Mouse (Mus musculus): Measurements from ENCODE around the gene Rfx2. TPM values are rescaled to one million over a fixed set of nuclear protein-coding genes. Genes with fewer than 3 reads are reported as not detected.

Gene Rfx2
- polyA plus RNA-seq, 1 experiment: 13.6 TPM

DNA sequence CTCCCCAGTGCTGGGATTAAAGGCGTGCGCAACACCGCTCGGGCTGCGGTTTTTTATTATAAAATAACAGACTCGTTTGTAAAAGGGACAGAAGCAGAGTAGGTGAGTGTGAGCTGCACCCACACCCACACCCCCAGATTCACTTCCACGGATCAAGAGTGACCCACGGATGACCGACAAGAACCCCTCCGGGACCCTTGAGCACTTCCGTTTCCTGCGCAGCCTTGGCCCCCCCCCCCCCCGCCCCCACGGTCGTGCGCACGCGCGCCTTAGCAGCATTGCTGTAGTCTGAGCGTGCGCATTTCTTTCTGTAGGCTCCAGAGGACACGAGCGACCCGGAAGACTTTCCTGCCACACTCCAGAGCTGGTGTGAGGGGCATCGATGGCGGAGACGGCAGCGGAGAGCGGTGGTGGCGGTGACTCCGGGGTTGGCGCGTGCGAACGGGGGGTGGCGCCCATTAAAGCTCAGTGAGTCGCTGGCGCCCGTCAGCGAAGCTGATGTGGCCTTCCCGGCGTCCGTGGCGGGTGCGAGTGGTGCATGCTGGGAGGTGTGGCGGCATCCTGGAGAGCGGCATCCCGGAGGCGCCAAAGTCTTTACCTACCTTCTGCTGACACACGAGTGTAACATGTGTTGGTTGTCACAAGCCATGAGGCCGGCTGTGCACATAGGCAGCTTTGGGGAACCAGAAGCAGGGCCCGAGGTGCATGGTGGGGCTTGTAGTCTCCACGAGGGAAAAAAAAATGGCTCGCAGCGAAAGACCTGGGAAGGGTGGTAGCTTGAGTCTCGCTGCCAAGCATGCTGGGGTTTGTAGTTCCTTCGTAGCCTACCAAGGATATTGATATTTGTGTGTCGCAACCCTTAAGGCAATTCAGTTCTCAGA lies 66.1 kb downstream of the Rfx2 start, which contains the start of gene Dus3l:
Dus3l (plus strand) TSS at position 284 of the 881 bp plus-strand sequence.
- Histone ChIP-seq H3K27me3 (ENCODE audit: control insufficient read depth, insufficient read depth, low read length) (no peaks in the 10 kb centered on the region), H3K4me1 (ENCODE audit: control insufficient read depth, insufficient read depth, insufficient read length) (peaks cover 17% of the 10 kb centered on the region), H3K27ac (ENCODE audit: insufficient read depth, low read length) (peak within 1 kb of the TSS; percentile 98), H3K36me3 (ENCODE audit: control insufficient read depth, insufficient read depth, low read length) (peaks cover 23% of the 10 kb centered on the region), H3K4me3 (ENCODE audit: extremely low read depth, insufficient read depth, insufficient read length) (peak within 1 kb of the TSS; percentile 85)
- under 1% methylated on average over 58 of the region's 58 CpGs for WGBS
- TF ChIP-seq POLR2A (IDR thresholded peaks at IDR 0.05; ENCODE audit: low read depth, low read length) (peak; percentile 58), CTCF (IDR thresholded peaks at IDR 0.05; ENCODE audit: extremely low read depth, insufficient read depth, insufficient read length, insufficient replicate concordance) (no peak)
- peak; percentile 81 to 84 for DNase-seq (ENCODE audit: low read depth in 1 of 2, low spot score in 2 of 2)

DNA sequence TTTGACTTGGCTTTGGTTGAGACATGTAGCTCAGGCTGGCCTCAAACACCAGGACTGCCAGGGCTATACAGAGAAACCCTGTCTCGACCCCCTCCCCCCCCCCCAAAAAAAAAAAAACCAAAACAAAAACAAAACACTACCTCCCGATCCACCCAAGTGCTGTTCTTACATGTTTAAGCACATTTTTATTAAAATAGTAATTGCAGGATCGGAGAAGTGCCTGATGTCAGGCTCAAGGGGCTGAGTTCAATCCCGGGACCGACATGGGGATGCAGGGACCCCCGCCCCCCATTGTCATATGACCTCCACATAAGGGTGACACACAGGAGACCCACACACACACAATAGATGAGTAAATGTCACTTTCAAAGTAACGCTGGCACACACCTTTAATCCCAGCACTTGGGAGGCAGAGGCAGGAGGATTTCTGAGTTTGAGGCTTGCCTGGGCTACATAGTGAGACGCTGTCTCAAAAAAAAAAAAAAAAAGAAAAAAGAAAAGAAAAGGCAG lies 67.0 kb downstream of the Rfx2 start:
- H3K36me3 ChIP-seq (ENCODE audit: control insufficient read depth, insufficient read depth, low read length): peaks cover 16% of the 10 kb centered on the region
- H3K4me3 ChIP-seq (ENCODE audit: extremely low read depth, insufficient read depth, insufficient read length): no peak overlapping the region
- H3K27ac ChIP-seq (ENCODE audit: insufficient read depth, low read length): peak overlapping the region; percentile 85; the same call in 1 of the 2 replicates
- no peaks in the 10 kb centered on the region for H3K27me3 ChIP-seq (ENCODE audit: control insufficient read depth, insufficient read depth, low read length)
- 73% methylated on average over 8 of the region's 8 CpGs for WGBS
- TF ChIP-seq CTCF (IDR thresholded peaks at IDR 0.05; ENCODE audit: extremely low read depth, insufficient read depth, insufficient read length, insufficient replicate concordance) (no peak), POLR2A (IDR thresholded peaks at IDR 0.05; ENCODE audit: low read depth, low read length) (no peak)
- H3K4me1 ChIP-seq (ENCODE audit: control insufficient read depth, insufficient read depth, insufficient read length): peaks cover 17% of the 10 kb centered on the region
- DNase-seq (ENCODE audit: low read depth in 1 of 2, low spot score in 2 of 2): no peak

DNA sequence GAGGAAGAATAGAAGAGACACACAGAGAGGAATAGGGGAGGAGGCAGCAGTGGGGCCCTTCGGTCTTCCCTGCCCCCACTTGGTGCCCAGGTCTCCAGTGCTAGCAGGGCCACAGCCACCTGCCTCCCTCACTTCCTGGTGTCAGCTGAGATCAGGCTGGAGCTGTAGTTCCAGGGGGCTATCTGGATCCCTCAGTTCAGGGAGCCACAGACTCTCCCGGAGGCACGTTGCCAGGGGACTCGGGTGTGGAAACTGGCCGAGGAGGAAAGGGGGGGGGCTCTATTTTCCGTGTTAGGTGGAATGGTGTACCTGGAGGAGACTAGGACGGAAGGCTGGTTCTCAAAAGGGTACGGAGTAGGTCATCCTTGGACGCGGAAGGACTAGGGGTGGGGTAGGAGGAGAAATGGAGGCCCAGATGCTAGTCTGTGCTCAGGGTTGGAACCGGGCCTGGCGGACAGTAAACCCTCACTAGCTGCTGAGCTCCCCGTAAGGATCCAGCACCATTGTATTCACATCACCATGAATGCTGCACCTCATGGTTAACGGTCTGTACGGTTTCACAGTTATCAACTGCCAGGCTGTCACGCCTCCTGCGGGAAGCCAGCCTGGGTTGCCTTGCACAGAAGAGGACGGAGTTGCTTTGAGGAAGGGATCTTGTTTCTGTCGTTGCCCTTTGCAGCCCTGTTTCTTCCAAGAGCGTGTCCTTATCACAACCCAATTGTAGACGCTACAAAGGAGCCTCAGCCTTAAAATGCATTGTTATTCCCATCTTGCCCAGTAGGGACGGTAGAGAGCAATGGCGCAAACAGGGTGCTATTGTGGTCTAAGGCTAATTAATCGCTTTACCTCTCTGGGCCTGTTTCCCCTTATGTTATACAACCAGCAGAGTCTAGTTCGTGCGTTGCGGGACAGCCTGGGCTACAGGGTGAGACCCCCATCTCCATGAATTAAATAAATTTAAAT lies 67.8 kb downstream of the Rfx2 start:
- 53% methylated on average over 27 of the region's 27 CpGs for whole genome bisulfite sequencing
- Histone ChIP-seq H3K27ac (ENCODE audit: insufficient read depth, low read length) (no peak overlapping the region), H3K4me1 (ENCODE audit: control insufficient read depth, insufficient read depth, insufficient read length) (peaks cover 17% of the 10 kb centered on the region), H3K27me3 (ENCODE audit: control insufficient read depth, insufficient read depth, low read length) (no peaks in the 10 kb centered on the region), H3K36me3 (ENCODE audit: control insufficient read depth, insufficient read depth, low read length) (peaks cover 10% of the 10 kb centered on the region), H3K4me3 (ENCODE audit: extremely low read depth, insufficient read depth, insufficient read length) (no peak overlapping the region)
- TF ChIP-seq POLR2A (IDR thresholded peaks at IDR 0.05; ENCODE audit: low read depth, low read length) (no peak), CTCF (IDR thresholded peaks at IDR 0.05; ENCODE audit: extremely low read depth, insufficient read depth, insufficient read length, insufficient replicate concordance) (peak; percentile 60; the same call in 1 of the 2 replicates)
- DNase-seq (ENCODE audit: low read depth in 1 of 2, low spot score in 2 of 2): peak; percentile 57 to 61

DNA sequence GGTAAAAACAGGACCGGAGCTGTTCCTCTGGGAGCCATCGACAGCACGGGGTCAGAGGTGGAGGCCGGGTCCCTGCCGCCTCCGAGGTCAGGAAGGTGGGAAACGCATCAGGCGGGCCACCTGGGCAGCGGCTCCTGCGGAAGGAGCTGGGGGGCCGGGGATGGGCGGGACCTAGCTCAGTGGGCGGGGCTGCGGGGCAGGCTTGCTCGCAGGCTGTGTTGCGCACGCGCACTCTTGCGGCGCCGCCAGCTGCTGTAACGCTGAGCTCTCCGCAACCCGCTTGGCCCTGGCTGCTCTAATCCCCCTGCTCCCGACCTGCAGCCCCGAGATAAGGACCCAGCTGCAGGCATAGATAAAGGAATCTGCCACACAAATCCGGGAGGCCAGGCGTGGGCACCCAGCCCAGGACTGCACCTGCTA lies 68.8 kb downstream of the Rfx2 start:
- peak; percentile 29; the same call in 1 of the 2 replicates for TF ChIP-seq POLR2A (IDR thresholded peaks at IDR 0.05; ENCODE audit: low read depth, low read length)
- TF ChIP-seq CTCF (IDR thresholded peaks at IDR 0.05; ENCODE audit: extremely low read depth, insufficient read depth, insufficient read length, insufficient replicate concordance): no peak

DNA sequence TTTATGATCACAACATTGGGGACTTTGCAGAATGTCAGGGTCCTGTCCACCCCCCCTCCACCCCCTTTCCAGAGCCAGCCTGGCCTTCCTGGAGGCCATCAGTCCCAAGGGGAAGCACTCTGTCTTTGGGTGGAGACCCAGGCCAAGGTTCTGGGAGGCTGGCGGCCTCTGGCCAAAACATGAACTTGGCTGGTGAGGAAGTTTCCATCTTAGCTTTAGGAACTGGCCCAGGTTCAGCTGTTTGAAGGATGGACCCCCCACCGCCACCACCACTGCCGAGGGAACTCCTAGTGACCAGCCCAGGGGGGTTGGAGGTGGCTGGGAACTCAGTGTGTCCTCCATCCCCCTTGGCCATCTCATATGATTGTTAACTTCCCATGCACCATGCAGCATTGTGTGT lies 69.7 kb downstream of the Rfx2 start:
- H3K4me3 ChIP-seq (ENCODE audit: extremely low read depth, insufficient read depth, insufficient read length): no peak overlapping the region
- no peak overlapping the region for H3K27ac ChIP-seq (ENCODE audit: insufficient read depth, low read length)
- WGBS: 80% methylated on average over 3 of the region's 3 CpGs
- DNase-seq (ENCODE audit: low read depth in 1 of 2, low spot score in 2 of 2): no peak
- peaks cover 9% of the 10 kb centered on the region for H3K27me3 ChIP-seq (ENCODE audit: control insufficient read depth, insufficient read depth, low read length)
- H3K36me3 ChIP-seq (ENCODE audit: control insufficient read depth, insufficient read depth, low read length): no peaks in the 10 kb centered on the region
- TF ChIP-seq POLR2A (IDR thresholded peaks at IDR 0.05; ENCODE audit: low read depth, low read length) (no peak), CTCF (IDR thresholded peaks at IDR 0.05; ENCODE audit: extremely low read depth, insufficient read depth, insufficient read length, insufficient replicate concordance) (no peak)
- H3K4me1 ChIP-seq (ENCODE audit: control insufficient read depth, insufficient read depth, insufficient read length): peaks cover 26% of the 10 kb centered on the region

More for the DNA sequence above, 68.8 kb downstream of the Rfx2 start:
- under 1% methylated on average over 27 of the region's 28 CpGs for WGBS
- H3K27ac ChIP-seq (ENCODE audit: insufficient read depth, low read length): peak overlapping the region; percentile 71; the same call in 1 of the 2 replicates
- H3K4me1 ChIP-seq (ENCODE audit: control insufficient read depth, insufficient read depth, insufficient read length): peaks cover 23% of the 10 kb centered on the region
- peak overlapping the region; percentile 67 for H3K4me3 ChIP-seq (ENCODE audit: extremely low read depth, insufficient read depth, insufficient read length)
- H3K36me3 ChIP-seq (ENCODE audit: control insufficient read depth, insufficient read depth, low read length): peaks cover 5% of the 10 kb centered on the region; the same call in 1 of the 2 replicates
- H3K27me3 ChIP-seq (ENCODE audit: control insufficient read depth, insufficient read depth, low read length): peaks cover 4% of the 10 kb centered on the region
- DNase-seq (ENCODE audit: low read depth in 1 of 2, low spot score in 2 of 2): peak; percentile 75 to 89

DNA sequence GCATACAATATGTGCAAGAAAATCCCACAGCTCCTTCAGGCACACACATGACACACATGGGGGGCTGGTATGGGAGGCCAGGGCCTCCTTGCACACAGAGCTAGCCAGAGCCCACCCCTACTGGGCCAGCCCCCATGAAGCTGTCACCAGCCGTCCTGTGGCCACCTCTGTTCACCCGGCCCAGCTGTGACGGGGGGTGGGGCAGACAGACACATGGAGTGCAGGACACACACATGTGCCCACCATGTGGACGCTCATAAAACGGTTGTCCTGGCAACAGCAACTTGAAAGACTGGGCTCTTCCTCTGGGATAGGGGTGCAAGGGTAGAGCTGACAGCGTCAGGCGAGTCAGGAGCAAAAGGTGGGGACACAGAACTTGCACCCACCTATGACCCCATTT lies 71.6 kb downstream of the Rfx2 start:
- Histone ChIP-seq H3K27me3 (ENCODE audit: control insufficient read depth, insufficient read depth, low read length) (peaks cover 14% of the 10 kb centered on the region), H3K36me3 (ENCODE audit: control insufficient read depth, insufficient read depth, low read length) (no peaks in the 10 kb centered on the region), H3K4me3 (ENCODE audit: extremely low read depth, insufficient read depth, insufficient read length) (no peak overlapping the region), H3K4me1 (ENCODE audit: control insufficient read depth, insufficient read depth, insufficient read length) (peaks cover 21% of the 10 kb centered on the region), H3K27ac (ENCODE audit: insufficient read depth, low read length) (no peak overlapping the region)
- no peak for TF ChIP-seq POLR2A (IDR thresholded peaks at IDR 0.05; ENCODE audit: low read depth, low read length)
- no peak for TF ChIP-seq CTCF (IDR thresholded peaks at IDR 0.05; ENCODE audit: extremely low read depth, insufficient read depth, insufficient read length, insufficient replicate concordance)
- WGBS: 85% methylated on average over 7 of the region's 7 CpGs
- no peak for DNase-seq (ENCODE audit: low read depth in 1 of 2, low spot score in 2 of 2)
